Mouse (Mus musculus) forebrain, embryonic 13.5 days (tissue): ENCODE data around the gene Pigf. TPM values are rescaled to one million over a fixed set of nuclear protein-coding genes. Genes with fewer than 3 reads are reported as not detected.

ENCODE experiments used
- polyA plus RNA-seq: library from polyadenylated mRNA; unstranded; fragments of >200 nt; fragmentation: Nextera tagmentation; extraction: Ambion mirVana; gene quantifications from 2 replicates; pipeline ENCODE4 v1.2.1, GENCODE M21; 2015

Gene Pigf
- polyA plus RNA-seq, 1 experiment from 2014 or later = 40.5 TPM

Other genes starting within 250 kb of the Pigf start
- gene Tmem247, start 108.1 kb downstream of the Pigf start, polyA plus RNA-seq = not detected in 2 replicates
- gene Atp6v1e2, start 77.5 kb downstream of the Pigf start, polyA plus RNA-seq = not detected in 2 replicates
- 5.1 and 5.7 TPM in 2 replicates for gene Rhoq, start 62.3 kb downstream of the Pigf start, polyA plus RNA-seq
- gene Cript, start 144 bp upstream of the Pigf start, polyA plus RNA-seq = 226 and 247 TPM in 2 replicates
- gene Socs5, start 82.3 kb upstream of the Pigf start, polyA plus RNA-seq = 7.5 and 8.2 TPM in 2 replicates
- 53.1 and 53.5 TPM in 2 replicates for gene Mcfd2, start 240.5 kb upstream of the Pigf start, polyA plus RNA-seq